ENCODE assay signal across 8 mouse cellular contexts in the genomic region with DNA sequence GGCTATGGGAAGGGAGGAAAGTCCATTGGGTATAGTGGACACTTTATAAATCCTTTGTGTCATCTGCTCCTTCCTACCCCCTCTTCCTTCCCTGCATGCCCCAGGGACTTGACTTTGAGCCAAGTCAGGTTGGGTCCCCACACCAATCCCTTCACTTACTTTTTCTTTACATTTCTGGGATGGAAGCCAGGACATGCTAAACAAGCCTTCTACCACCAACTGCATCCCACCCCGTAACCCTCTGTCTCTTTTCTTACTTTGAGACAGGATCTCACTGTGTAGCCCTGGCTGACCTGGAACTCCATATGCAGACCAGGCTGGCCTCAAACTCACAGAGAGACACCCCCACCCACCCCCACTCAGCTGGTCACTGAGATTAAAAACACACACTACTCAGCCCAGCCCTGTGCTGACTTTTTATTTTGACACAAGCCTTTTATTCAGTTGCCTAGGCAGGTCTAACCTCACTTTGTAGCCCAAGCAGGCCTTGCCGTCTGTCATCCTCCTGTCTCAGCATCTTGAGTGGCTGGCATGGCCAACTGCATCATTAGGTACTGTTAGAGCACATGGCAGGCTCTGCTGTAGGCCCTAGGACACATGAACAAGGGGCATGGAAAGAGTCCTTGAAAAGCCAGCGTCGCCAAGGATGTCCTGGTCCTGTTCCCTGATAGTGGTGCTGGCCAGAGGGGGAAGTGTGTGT. TPM values are rescaled to one million over a fixed set of nuclear protein-coding genes. Genes with fewer than 3 reads are reported as not detected.
A peak's percentile ranks its signal among the peaks of the same experiment; 100 is the strongest.
DNase-seq lines count a peak whose midpoint lies in the region; ATAC-seq and TF ChIP-seq lines count a peak whose summit lies in the region.

No protein-coding gene starts in this region.

- H3K79me2 ChIP-seq in heart, adult 2 months (replicated peaks; ENCODE audit: control insufficient read depth, insufficient read depth, low read length) = no peaks in the 10 kb centered on the region

- H3K27me3 ChIP-seq in heart, adult 2 months (ENCODE audit: control insufficient read depth, insufficient read depth, low read length) = no peaks in the 10 kb centered on the region
- no peaks in the 10 kb centered on the region for H3K27me3 ChIP-seq in hindbrain, embryonic 14.5 days (ENCODE audit: control insufficient read depth, insufficient read depth, low read length)
- 0 out of 2 replicates have a peak, but pooled peaks cover under 1% of the 10 kb centered on the region for H3K27me3 ChIP-seq in liver, postnatal 0 days (ENCODE audit: insufficient read depth, low read length)

- H3K9ac ChIP-seq in heart, adult 2 months (ENCODE audit: low read depth, low read length) = no peak overlapping the region; the same call in 1 of the 2 replicates
- no peak overlapping the region for H3K9ac ChIP-seq in hindbrain, embryonic 14.5 days
- no peak overlapping the region for H3K9ac ChIP-seq in liver, postnatal 0 days (replicated peaks)

- no peak for DNase-seq in heart, adult 2 months
- DNase-seq in heart, adult 11 months = no peak
- no peak for DNase-seq in left cerebral cortex, adult 2 months (ENCODE audit: extremely low spot score in 1 of 2, low spot score in 2 of 2)
- DNase-seq in left cerebral cortex, adult 18-20 months (ENCODE audit: low spot score in 2 of 2) = no peak
- no peak for DNase-seq in hindbrain, embryonic 14.5 days (ENCODE audit: low spot score)
- DNase-seq in liver, postnatal 0 days = no peak
- no peak for DNase-seq in thymus, postnatal 36 days
- no peak for DNase-seq in cerebellum, postnatal 36 days

- no peak for TF ChIP-seq EP300 in heart, adult 2 months (IDR thresholded peaks at IDR 0.05; ENCODE audit: insufficient read depth, low read depth, low read length)
- TF ChIP-seq EP300 in liver, postnatal 0 days (IDR thresholded peaks at IDR 0.05; ENCODE audit: low read depth) = no peak

- WGBS in heart, adult 2 months = 44% methylated on average over 4 of the region's 4 CpGs
- 69% methylated on average over 4 of the region's 4 CpGs for whole genome bisulfite sequencing in hindbrain, embryonic 14.5 days
- WGBS in liver, postnatal 0 days (ENCODE audit: insufficient replicate concordance) = 64% methylated on average over 4 of the region's 4 CpGs

- no peak overlapping the region for H3K4me2 ChIP-seq in hindbrain, embryonic 14.5 days (replicated peaks)
- H3K4me2 ChIP-seq in liver, postnatal 0 days (ENCODE audit: low read depth, low read length) = no peak overlapping the region

- no peak for ATAC-seq in hindbrain, embryonic 14.5 days (ENCODE audit: low FRiP score)
- no peak for ATAC-seq in liver, postnatal 0 days

- TF ChIP-seq POLR2A in heart, adult 2 months (IDR thresholded peaks at IDR 0.05; ENCODE audit: insufficient read depth, low read depth, low read length) = no peak

- H3K9me3 ChIP-seq in hindbrain, embryonic 14.5 days (ENCODE audit: control insufficient read depth, low read length) = no peaks in the 10 kb centered on the region
- H3K9me3 ChIP-seq in liver, postnatal 0 days (ENCODE audit: low read length) = no peaks in the 10 kb centered on the region

- no peaks in the 10 kb centered on the region for H3K36me3 ChIP-seq in heart, adult 2 months (ENCODE audit: control insufficient read depth, insufficient read depth, low read length)
- H3K36me3 ChIP-seq in hindbrain, embryonic 14.5 days (replicated peaks; ENCODE audit: control insufficient read depth, insufficient read depth) = no peaks in the 10 kb centered on the region
- H3K36me3 ChIP-seq in liver, postnatal 0 days (replicated peaks; ENCODE audit: insufficient read depth, low read length) = no peaks in the 10 kb centered on the region

- H3K4me1 ChIP-seq in heart, adult 2 months (ENCODE audit: control insufficient read depth, insufficient read depth, low read length) = peaks cover 22% of the 10 kb centered on the region
- H3K4me1 ChIP-seq in hindbrain, embryonic 14.5 days (replicated peaks; ENCODE audit: control insufficient read depth, insufficient read depth, low read length) = peaks cover 10% of the 10 kb centered on the region; the same call in 1 of the 2 replicates
- peaks cover 12% of the 10 kb centered on the region; the same call in 1 of the 2 replicates for H3K4me1 ChIP-seq in liver, postnatal 0 days (ENCODE audit: insufficient read depth)

- no peak for TF ChIP-seq CTCF in heart, adult 2 months (IDR thresholded peaks at IDR 0.05)
- TF ChIP-seq CTCF in left cerebral cortex, adult 2 months (IDR thresholded peaks at IDR 0.05) = no peak
- no peak for TF ChIP-seq CTCF in liver, postnatal 0 days (IDR thresholded peaks at IDR 0.05; ENCODE audit: low read depth)

- intact Hi-C loops in heart, adult 2 months (cut with DNase I) = loop anchor here (2.0 kb wide), 1 partner anchor 23 kb away; no protein-coding TSS in a partner anchor
- intact Hi-C loops in left cerebral cortex, adult 2 months (cut with DNase I) = no loop called here

- no peak overlapping the region for H3K4me3 ChIP-seq in heart, adult 2 months
- no peak overlapping the region for H3K4me3 ChIP-seq in left cerebral cortex, adult 2 months
- no peak overlapping the region for H3K4me3 ChIP-seq in hindbrain, embryonic 14.5 days (replicated peaks; ENCODE audit: low read length)
- no peak overlapping the region for H3K4me3 ChIP-seq in liver, postnatal 0 days (ENCODE audit: low read depth, low read length)

- peak overlapping the region; percentile 83 for H3K27ac ChIP-seq in heart, adult 2 months
- peak overlapping the region; percentile 36; the same call in 1 of the 2 replicates for H3K27ac ChIP-seq in left cerebral cortex, adult 2 months
- H3K27ac ChIP-seq in hindbrain, embryonic 14.5 days = 0 out of 2 replicates have a peak overlapping the region, but pooled peaks have one; percentile 20
- H3K27ac ChIP-seq in liver, postnatal 0 days (ENCODE audit: low read depth) = peak overlapping the region; percentile 57

RNA-seq across cellular contexts. Expression of a gene that starts 38.2 kb away (rescaled TPM):
- total RNA-seq in heart, adult 2 months (2021) = 100 to 1,000 TPM; 118 to 121 TPM
- polyA plus RNA-seq in heart, adult 2 months (2012; rRNA removed) = 98.1 and 101 TPM in 2 replicates
- 100 to 1,000 TPM; 244 to 274 TPM for total RNA-seq in left cerebral cortex, adult 2 months (2021)
- total RNA-seq in left cerebral cortex, adult 18-20 months (2021) = 100 to 1,000 TPM; 259 to 266 TPM
- polyA plus RNA-seq in hindbrain, embryonic 14.5 days (2014; fragmentation: Nextera tagmentation; extraction: Ambion mirVana) = 302 and 313 TPM in 2 replicates
- polyA plus RNA-seq in liver, postnatal 0 days (2015; fragmentation: Nextera tagmentation; extraction: Ambion mirVana) = 122 TPM in 2 replicates

RNA-seq across cellular contexts. Expression of a gene that starts 55.7 kb away (rescaled TPM):
- 1 to 10 TPM; 1.6 to 2.0 TPM for total RNA-seq in heart, adult 2 months (2021)
- polyA plus RNA-seq in heart, adult 2 months (2012; rRNA removed) = 6.5 and 10.5 TPM in 2 replicates
- under 1 TPM; 0.56 to 0.70 TPM for total RNA-seq in left cerebral cortex, adult 2 months (2021)
- 1 to 10 TPM; 1.1 to 1.2 TPM for total RNA-seq in left cerebral cortex, adult 18-20 months (2021)
- polyA plus RNA-seq in hindbrain, embryonic 14.5 days (2014; fragmentation: Nextera tagmentation; extraction: Ambion mirVana) = 5.5 and 7.5 TPM in 2 replicates
- polyA plus RNA-seq in liver, postnatal 0 days (2015; fragmentation: Nextera tagmentation; extraction: Ambion mirVana) = 1.6 and 2.3 TPM in 2 replicates

Comparison
In these comparisons a context has a peak if more than half of its experiments do, and no peak if none do; other contexts are left out.
1. H3K27ac ChIP-seq: peak in every context shown above with its lines; median percentile 83 in heart, adult 2 months; 57 in liver, postnatal 0 days; 36 in left cerebral cortex, adult 2 months; 20 in hindbrain, embryonic 14.5 days.